Mouse (Mus musculus) MEL-GATA-1-ER (cell line): ENCODE measurements around the gene Naa20.

Experiments
- DNase-seq: peaks from one replicate; pipeline ENCODE4 v3.0.0-alpha.2; 2012; ENCODE audit warnings: low read depth; ENCODE audit errors: extremely low read depth

Naa20 gene

GRCm38 (mm10) chr2:145950239-145950638 lies 48.3 kb downstream of the Naa20 start:
- no peak for DNase-seq

GRCm38 (mm10) chr2:145952726-145953125 lies 50.8 kb downstream of the Naa20 start:
- DNase-seq, result no peak

GRCm38 (mm10) chr2:145955844-145956243 lies 53.9 kb downstream of the Naa20 start:
- no peak for DNase-seq

- no peak for DNase-seq
Observed at GRCm38 (mm10) chr2:145956318-145956717, 54.4 kb downstream of the Naa20 start.

GRCm38 (mm10) chr2:145957450-145957849 lies 55.6 kb downstream of the Naa20 start:
- peak; percentile 22 for DNase-seq

- no peak for DNase-seq
Observed at GRCm38 (mm10) chr2:145958097-145958496, 56.2 kb downstream of the Naa20 start.

GRCm38 (mm10) chr2:145958551-145958950 lies 56.7 kb downstream of the Naa20 start:
- no peak for DNase-seq

GRCm38 (mm10) chr2:145961861-145962260 lies 60.0 kb downstream of the Naa20 start:
- no peak for DNase-seq
